Mouse (Mus musculus): ENCODE results near the gene Srr. TPM values are rescaled to one million over a fixed set of nuclear protein-coding genes. Genes with fewer than 3 reads are reported as not detected.

Srr gene
- polyA plus RNA-seq, 1 experiment, result 1.3 TPM

- Histone ChIP-seq H3K9me3 (no peaks in the 10 kb centered on the region), H3K36me3 (replicated peaks; ENCODE audit: low read length) (peaks cover 40% of the 10 kb centered on the region), H3K27me3 (replicated peaks) (peaks cover 30% of the 10 kb centered on the region), H3K4me3 (replicated peaks) (no peak overlapping the region), H3K4me1 (peaks cover 17% of the 10 kb centered on the region)
- no peak for TF ChIP-seq GATA1 (IDR thresholded peaks at IDR 0.05; ENCODE audit: borderline replicate concordance, low read length)
- TF ChIP-seq FLI1 (IDR thresholded peaks at IDR 0.05; ENCODE audit: low read length), result no peak
Measured at GRCm38 (mm10) chr11:74868046-74868760, 57.5 kb downstream of the Srr start.

GRCm38 (mm10) chr11:74867181-74867580, 58.6 kb downstream of the Srr start:
- Histone ChIP-seq H3K36me3 (replicated peaks; ENCODE audit: low read length) (peaks cover 46% of the 10 kb centered on the region), H3K27me3 (replicated peaks) (peaks cover 31% of the 10 kb centered on the region), H3K4me1 (peaks cover 26% of the 10 kb centered on the region), H3K9me3 (no peaks in the 10 kb centered on the region), H3K4me3 (replicated peaks) (no peak overlapping the region)
- no peak for TF ChIP-seq GATA1 (IDR thresholded peaks at IDR 0.05; ENCODE audit: borderline replicate concordance, low read length)
- TF ChIP-seq FLI1 (IDR thresholded peaks at IDR 0.05; ENCODE audit: low read length), result no peak

GRCm38 (mm10) chr11:74866640-74867039, 59.1 kb downstream of the Srr start:
- Histone ChIP-seq H3K4me1 (peaks cover 26% of the 10 kb centered on the region), H3K36me3 (replicated peaks; ENCODE audit: low read length) (peaks cover 48% of the 10 kb centered on the region), H3K9me3 (no peaks in the 10 kb centered on the region), H3K27me3 (replicated peaks) (peaks cover 34% of the 10 kb centered on the region), H3K4me3 (replicated peaks) (no peak overlapping the region)
- no peak for TF ChIP-seq FLI1 (IDR thresholded peaks at IDR 0.05; ENCODE audit: low read length)
- TF ChIP-seq GATA1 (IDR thresholded peaks at IDR 0.05; ENCODE audit: borderline replicate concordance, low read length), result no peak

GRCm38 (mm10) chr11:74865252-74865651, 60.5 kb downstream of the Srr start:
- H3K27me3 ChIP-seq (replicated peaks), result peaks cover 30% of the 10 kb centered on the region
- H3K36me3 ChIP-seq (replicated peaks; ENCODE audit: low read length), result peaks cover 48% of the 10 kb centered on the region
- H3K4me1 ChIP-seq, result peaks cover 30% of the 10 kb centered on the region
- TF ChIP-seq GATA1 (IDR thresholded peaks at IDR 0.05; ENCODE audit: borderline replicate concordance, low read length), result no peak
- TF ChIP-seq FLI1 (IDR thresholded peaks at IDR 0.05; ENCODE audit: low read length), result no peak
- H3K9me3 ChIP-seq, result no peaks in the 10 kb centered on the region
- H3K4me3 ChIP-seq (replicated peaks), result no peak overlapping the region

- TF ChIP-seq GATA1 (IDR thresholded peaks at IDR 0.05; ENCODE audit: borderline replicate concordance, low read length) (no peak), FLI1 (IDR thresholded peaks at IDR 0.05; ENCODE audit: low read length) (no peak)
- peaks cover 51% of the 10 kb centered on the region for H3K36me3 ChIP-seq (replicated peaks; ENCODE audit: low read length)
Measured at GRCm38 (mm10) chr11:74864421-74864820, 61.3 kb downstream of the Srr start.

GRCm38 (mm10) chr11:74863471-74863870, 62.3 kb downstream of the Srr start:
- Histone ChIP-seq H3K4me1 (peaks cover 34% of the 10 kb centered on the region), H3K36me3 (replicated peaks; ENCODE audit: low read length) (peaks cover 49% of the 10 kb centered on the region), H3K27me3 (replicated peaks) (peaks cover 20% of the 10 kb centered on the region), H3K4me3 (replicated peaks) (no peak overlapping the region), H3K9me3 (no peaks in the 10 kb centered on the region)
- TF ChIP-seq FLI1 (IDR thresholded peaks at IDR 0.05; ENCODE audit: low read length) (no peak), GATA1 (IDR thresholded peaks at IDR 0.05; ENCODE audit: borderline replicate concordance, low read length) (no peak)

More at GRCm38 (mm10) chr11:74864421-74864820, 61.3 kb downstream of the Srr start:
- H3K9me3 ChIP-seq, result no peaks in the 10 kb centered on the region
- H3K27me3 ChIP-seq (replicated peaks), result peaks cover 26% of the 10 kb centered on the region
- H3K4me3 ChIP-seq (replicated peaks), result no peak overlapping the region
- peaks cover 34% of the 10 kb centered on the region for H3K4me1 ChIP-seq

- H3K9me3 ChIP-seq, result no peaks in the 10 kb centered on the region
- no peak for TF ChIP-seq FLI1 (IDR thresholded peaks at IDR 0.05; ENCODE audit: low read length)
- TF ChIP-seq GATA1 (IDR thresholded peaks at IDR 0.05; ENCODE audit: borderline replicate concordance, low read length), result no peak
- peaks cover 15% of the 10 kb centered on the region for H3K27me3 ChIP-seq (replicated peaks)
- peaks cover 41% of the 10 kb centered on the region for H3K4me1 ChIP-seq
- H3K36me3 ChIP-seq (replicated peaks; ENCODE audit: low read length), result peaks cover 43% of the 10 kb centered on the region
- no peak overlapping the region for H3K4me3 ChIP-seq (replicated peaks)
Measured at GRCm38 (mm10) chr11:74862129-74862528, 63.6 kb downstream of the Srr start.

- Histone ChIP-seq H3K27me3 (replicated peaks) (peaks cover 10% of the 10 kb centered on the region), H3K4me3 (replicated peaks) (peak overlapping the region; percentile 10), H3K36me3 (replicated peaks; ENCODE audit: low read length) (peaks cover 36% of the 10 kb centered on the region), H3K9me3 (no peaks in the 10 kb centered on the region), H3K4me1 (peaks cover 32% of the 10 kb centered on the region)
- TF ChIP-seq FLI1 (IDR thresholded peaks at IDR 0.05; ENCODE audit: low read length) (no peak), GATA1 (IDR thresholded peaks at IDR 0.05; ENCODE audit: borderline replicate concordance, low read length) (no peak)
Measured at GRCm38 (mm10) chr11:74857756-74858155, 68.0 kb downstream of the Srr start.

Other genes with a start within 250 kb of the Srr start
- gene Pafah1b1, start 201.3 kb downstream of the Srr start, polyA plus RNA-seq (2012; ENCODE audit: insufficient read depth, low replicate concordance), result 10.5 and 11.5 TPM in 2 replicates
- gene Mettl16, start 155.1 kb downstream of the Srr start, polyA plus RNA-seq (2012; ENCODE audit: insufficient read depth, low replicate concordance), result 0.32 and 10.4 TPM in 2 replicates
- 59.1 and 85.0 TPM in 2 replicates for gene Mnt, start 95.0 kb downstream of the Srr start, polyA plus RNA-seq (2012; ENCODE audit: insufficient read depth, low replicate concordance)
- gene Sgsm2, start 28.9 kb downstream of the Srr start, polyA plus RNA-seq (2012; ENCODE audit: insufficient read depth, low replicate concordance), result 3.6 and 5.7 TPM in 2 replicates
- gene Tsr1, start 27.9 kb downstream of the Srr start, polyA plus RNA-seq (2012; ENCODE audit: insufficient read depth, low replicate concordance), result 6.4 TPM in 1 of 2 replicates, not detected in the other
- 30.5 and 35.3 TPM in 2 replicates for gene Smg6, start 125 bp downstream of the Srr start, polyA plus RNA-seq (2012; ENCODE audit: insufficient read depth, low replicate concordance)
- gene Hic1, start 243.6 kb upstream of the Srr start, polyA plus RNA-seq (2012; ENCODE audit: insufficient read depth, low replicate concordance), result 0.41 TPM in 1 of 2 replicates, not detected in the other